Mouse (Mus musculus) limb, embryonic 11.5 days (tissue): ENCODE results near the gene Mum1l1. TPM values are rescaled to one million over a fixed set of nuclear protein-coding genes. Genes with fewer than 3 reads are reported as not detected.

Experiments
- ATAC-seq: fragments of 200-750 bp; cut with Nextera tagmentation; 2 replicates; pipeline ENCODE4 v1.8.0; 2017; ENCODE audit warnings: low read depth; ENCODE audit not compliant: insufficient number of reproducible peaks, low FRiP score, low TSS enrichment
- DNase-seq: peaks from one replicate; pipeline ENCODE4 v3.0.0-alpha.2; 2015; ENCODE audit warnings: low spot score
- H3K27ac ChIP-seq: fragments of 300-500 bp; sonication (generic); replicated peaks from 2 replicates; pipeline ENCODE4 v1.5.1; 2014; ENCODE audit warnings: low read depth, mild to moderate bottlenecking, low read length
- H3K27me3 ChIP-seq: fragments of 300-500 bp; sonication (generic); 2 replicates; pipeline ENCODE4 v1.6.1; 2014; ENCODE audit warnings: mild to moderate bottlenecking, low read length, mixed read lengths; ENCODE audit not compliant: control insufficient read depth, insufficient read depth
- H3K36me3 ChIP-seq: fragments of 300-500 bp; sonication (generic); 2 replicates; pipeline ENCODE4 v1.6.1; 2014; ENCODE audit warnings: mild to moderate bottlenecking, low read length, moderate library complexity, mixed read lengths; ENCODE audit not compliant: control insufficient read depth, insufficient read depth
- H3K4me1 ChIP-seq: fragments of 300-500 bp; sonication (generic); 2 replicates; pipeline ENCODE4 v1.6.1; 2014; ENCODE audit warnings: low read length, mixed read lengths; ENCODE audit not compliant: control insufficient read depth, insufficient read depth
- H3K4me2 ChIP-seq: fragments of 300-500 bp; sonication (generic); 2 replicates; pipeline ENCODE4 v1.6.1; 2014; ENCODE audit warnings: low read depth, mild to moderate bottlenecking, moderate library complexity; ENCODE audit not compliant: severe bottlenecking
- H3K4me3 ChIP-seq: fragments of 300-500 bp; sonication (generic); 2 replicates; pipeline ENCODE4 v1.5.1; 2014; ENCODE audit warnings: low read depth, low read length
- H3K9ac ChIP-seq: fragments of 300-500 bp; sonication (generic); 2 replicates; pipeline ENCODE4 v1.6.1; 2014; ENCODE audit warnings: mild to moderate bottlenecking, low read length
- H3K9me3 ChIP-seq: fragments of 300-500 bp; sonication (generic); 2 replicates; pipeline ENCODE4 v1.6.1; 2016; ENCODE audit warnings: low read length; ENCODE audit not compliant: control insufficient read depth
- WGBS: fragments of 180-500 bp; shearing (Covaris S2); extraction: QIAGEN DNeasy Blood & Tissue Kit; methylation state at CpG from one replicate; pipeline ENCODE4 v1.1.7; 2014; 5-methylcytosine and 5-hydroxymethylcytosine counted together
- polyA plus RNA-seq: library from polyadenylated mRNA; unstranded; fragments of >200 nt; fragmentation: Nextera tagmentation; extraction: Ambion mirVana; gene quantifications from 2 replicates; pipeline ENCODE4 v1.2.1, GENCODE M21; 2014

The Mum1l1 gene
- polyA plus RNA-seq, 1 experiment from 2014 or later, result 43.5 TPM

DNA sequence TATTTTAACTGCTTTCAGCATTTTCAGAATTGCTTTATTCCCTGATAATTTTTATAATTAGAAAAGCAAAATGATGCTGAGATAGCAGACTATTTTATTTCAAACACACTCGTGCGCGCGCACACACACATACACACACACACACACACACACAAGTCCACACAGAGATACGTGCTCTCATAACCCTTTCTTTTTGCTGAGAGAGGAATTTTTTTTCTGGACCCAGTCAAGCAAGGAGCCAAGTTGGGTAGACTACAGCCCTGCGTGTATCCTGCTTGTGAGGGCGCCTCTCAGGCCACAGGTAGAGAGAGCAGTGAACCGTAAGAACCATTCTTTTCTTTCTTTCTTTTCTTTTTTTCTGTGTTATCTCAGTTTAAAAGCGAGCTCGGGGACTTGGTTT lies 7.9 kb downstream of the Mum1l1 start:
- H3K9ac ChIP-seq, result no peak overlapping the region
- ATAC-seq, result no peak
- peak overlapping the region; percentile 23; the same call in 1 of the 2 replicates for H3K4me3 ChIP-seq
- no peaks in the 10 kb centered on the region for H3K36me3 ChIP-seq
- H3K4me2 ChIP-seq, result peak overlapping the region; percentile 31
- no peaks in the 10 kb centered on the region for H3K4me1 ChIP-seq
- no peak for DNase-seq
- no peaks in the 10 kb centered on the region for H3K9me3 ChIP-seq
- H3K27ac ChIP-seq, result no peak overlapping the region
- H3K27me3 ChIP-seq, result 0 out of 2 replicates have a peak, but pooled peaks cover under 1% of the 10 kb centered on the region
- 79% methylated on average over 10 of the region's 10 CpGs for WGBS

DNA sequence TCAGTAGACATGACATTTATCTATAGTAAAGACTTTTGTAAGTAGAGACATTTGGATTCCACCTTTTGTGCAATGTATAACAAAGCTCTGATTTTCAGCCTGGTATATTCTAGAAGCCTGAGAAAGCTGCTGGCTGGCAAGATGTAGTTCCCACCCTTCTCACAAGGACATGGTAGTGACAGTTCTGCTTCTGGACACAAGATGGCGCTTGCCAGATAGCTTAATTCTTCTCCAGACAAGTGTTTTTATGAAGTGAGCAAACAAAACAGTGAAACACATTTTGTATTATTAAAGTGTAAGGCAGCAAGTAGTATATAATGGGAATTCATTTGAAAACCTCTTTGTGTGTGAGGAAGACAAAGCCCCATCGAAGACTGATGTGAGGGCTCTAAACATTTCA lies 9.2 kb downstream of the Mum1l1 start:
- peak; percentile 28 for DNase-seq
- no peaks in the 10 kb centered on the region for H3K9me3 ChIP-seq
- H3K9ac ChIP-seq, result no peak overlapping the region
- no peaks in the 10 kb centered on the region for H3K4me1 ChIP-seq
- no peaks in the 10 kb centered on the region for H3K27me3 ChIP-seq
- H3K27ac ChIP-seq, result no peak overlapping the region
- H3K36me3 ChIP-seq, result no peaks in the 10 kb centered on the region
- no peak overlapping the region for H3K4me2 ChIP-seq
- no peak overlapping the region for H3K4me3 ChIP-seq
- 46% methylated on average over 2 of the region's 2 CpGs for WGBS
- ATAC-seq, result no peak

GRCm38 (mm10) chrX:139220830-139221229 lies 11.0 kb downstream of the Mum1l1 start:
- H3K4me3 ChIP-seq, result no peak overlapping the region
- no peak overlapping the region for H3K9ac ChIP-seq
- H3K36me3 ChIP-seq, result no peaks in the 10 kb centered on the region
- no peak for ATAC-seq
- no peak overlapping the region for H3K4me2 ChIP-seq
- no peaks in the 10 kb centered on the region for H3K27me3 ChIP-seq
- H3K9me3 ChIP-seq, result no peaks in the 10 kb centered on the region
- H3K4me1 ChIP-seq, result no peaks in the 10 kb centered on the region
- no peak for DNase-seq
- no peak overlapping the region for H3K27ac ChIP-seq
- WGBS, result 74% methylated on average over 4 of the region's 4 CpGs

GRCm38 (mm10) chrX:139221893-139222292 lies 12.1 kb downstream of the Mum1l1 start:
- DNase-seq (no peak), ATAC-seq (no peak)
- H3K9me3 ChIP-seq, result no peaks in the 10 kb centered on the region
- H3K4me1 ChIP-seq, result no peaks in the 10 kb centered on the region
- no peaks in the 10 kb centered on the region for H3K27me3 ChIP-seq
- no peaks in the 10 kb centered on the region for H3K36me3 ChIP-seq
- H3K27ac ChIP-seq, result no peak overlapping the region
- no peak overlapping the region for H3K9ac ChIP-seq
- H3K4me3 ChIP-seq, result no peak overlapping the region
- no peak overlapping the region for H3K4me2 ChIP-seq
- WGBS, result 71% methylated on average over 3 of the region's 3 CpGs

- H3K27me3 ChIP-seq, result no peaks in the 10 kb centered on the region
- no peaks in the 10 kb centered on the region for H3K4me1 ChIP-seq
- no peaks in the 10 kb centered on the region for H3K9me3 ChIP-seq
- H3K36me3 ChIP-seq, result no peaks in the 10 kb centered on the region
- DNase-seq (peak; percentile 46), ATAC-seq (no peak)
- no peak overlapping the region for H3K27ac ChIP-seq
- H3K4me3 ChIP-seq, result no peak overlapping the region
- H3K4me2 ChIP-seq, result no peak overlapping the region
- no peak overlapping the region for H3K9ac ChIP-seq
- 23% methylated on average over 9 of the region's 9 CpGs for WGBS
These were observed 21.3 kb downstream of the Mum1l1 start for GRCm38 (mm10) chrX:139231143-139231542.

DNA sequence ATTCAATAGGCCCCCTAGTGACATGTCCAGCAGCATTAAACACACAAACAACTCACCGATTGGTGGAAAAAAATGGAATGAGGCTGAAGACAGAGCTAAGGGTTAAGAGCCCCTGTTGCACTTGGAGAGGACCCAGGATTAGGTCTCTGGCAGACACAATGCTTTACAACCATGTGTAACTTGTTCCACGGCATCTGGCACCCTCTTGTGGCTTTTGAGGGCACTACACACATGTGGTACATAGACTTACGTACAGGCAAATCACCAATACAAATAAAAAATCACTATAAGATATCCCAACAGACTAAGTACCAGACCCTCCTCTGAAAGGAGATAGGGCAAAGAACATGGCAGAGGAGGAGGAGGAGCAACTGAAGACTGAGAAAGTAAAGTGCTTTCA lies 37.5 kb downstream of the Mum1l1 start:
- Histone ChIP-seq H3K4me3 (no peak overlapping the region), H3K36me3 (no peaks in the 10 kb centered on the region), H3K4me1 (no peaks in the 10 kb centered on the region), H3K4me2 (no peak overlapping the region), H3K9me3 (no peaks in the 10 kb centered on the region), H3K9ac (no peak overlapping the region), H3K27me3 (no peaks in the 10 kb centered on the region), H3K27ac (no peak overlapping the region)
- ATAC-seq, result no peak
- peak; percentile 21 for DNase-seq
- 68% methylated on average over 3 of the region's 3 CpGs for WGBS

- Histone ChIP-seq H3K4me1 (no peaks in the 10 kb centered on the region), H3K36me3 (no peaks in the 10 kb centered on the region), H3K9ac (no peak overlapping the region), H3K4me3 (no peak overlapping the region), H3K9me3 (no peaks in the 10 kb centered on the region), H3K4me2 (no peak overlapping the region), H3K27ac (no peak overlapping the region), H3K27me3 (no peaks in the 10 kb centered on the region)
- 89% methylated on average over 10 of the region's 10 CpGs for WGBS
- ATAC-seq (no peak), DNase-seq (no peak)
These were observed 47.2 kb downstream of the Mum1l1 start for GRCm38 (mm10) chrX:139257072-139257471.

GRCm38 (mm10) chrX:139281966-139282365 lies 72.1 kb downstream of the Mum1l1 start:
- ATAC-seq (no peak), DNase-seq (no peak)
- Histone ChIP-seq H3K9ac (no peak overlapping the region), H3K4me1 (no peaks in the 10 kb centered on the region), H3K27ac (no peak overlapping the region), H3K4me2 (no peak overlapping the region), H3K9me3 (no peaks in the 10 kb centered on the region), H3K4me3 (no peak overlapping the region), H3K36me3 (no peaks in the 10 kb centered on the region), H3K27me3 (no peaks in the 10 kb centered on the region)
- WGBS, result 86% methylated on average over 4 of the region's 4 CpGs
